Mouse (Mus musculus): Measurements from ENCODE around the gene Apoh. TPM values are rescaled to one million over a fixed set of nuclear protein-coding genes. Genes with fewer than 3 reads are reported as not detected.

Apoh gene
- 0.50 TPM for polyA plus RNA-seq (2014; fragmentation: Illumina TruSeq; extraction: RNeasy Lipid Tissue Mini Kit (QIAGEN cat#74804); ENCODE audit: insufficient read depth, low read depth, low replicate concordance)

GRCm38 (mm10) chr11:108342781-108343768 is at the start of gene Apoh:
Gene Apoh (plus strand): TSS chr11:108343354.

GRCm38 (mm10) chr11:108343789-108344462 is 772 bp downstream of the Apoh start, which contains the start of gene Prkca:
Gene Prkca (minus strand): TSS chr11:108343928.

GRCm38 (mm10) chr11:108424889-108425591 is 81.9 kb downstream of the Apoh start, which contains the start of gene Cep112:
Gene Cep112 (plus strand): TSS chr11:108425192.

Other genes starting within 250 kb of the Apoh start
- 6.1 TPM for gene Prkca, start 574 bp downstream of the Apoh start, polyA plus RNA-seq (2014; fragmentation: Illumina TruSeq; extraction: RNeasy Lipid Tissue Mini Kit (QIAGEN cat#74804); ENCODE audit: insufficient read depth, low read depth, low replicate concordance)
- 2.4 TPM for gene Cep112, start 81.8 kb downstream of the Apoh start, polyA plus RNA-seq (2014; fragmentation: Illumina TruSeq; extraction: RNeasy Lipid Tissue Mini Kit (QIAGEN cat#74804); ENCODE audit: insufficient read depth, low read depth, low replicate concordance)

All from lung, adult 10 weeks (tissue).